Mouse (Mus musculus) kidney, postnatal 36 days (tissue): ENCODE data around the gene Kdm2a.

Experiments
- DNase-seq, 2 experiments: peaks; one replicate each; pipeline ENCODE4 v3.0.0; 2021 to 2022; ENCODE audit warnings: mixed read lengths in 2 of 2

The Kdm2a gene

DNA sequence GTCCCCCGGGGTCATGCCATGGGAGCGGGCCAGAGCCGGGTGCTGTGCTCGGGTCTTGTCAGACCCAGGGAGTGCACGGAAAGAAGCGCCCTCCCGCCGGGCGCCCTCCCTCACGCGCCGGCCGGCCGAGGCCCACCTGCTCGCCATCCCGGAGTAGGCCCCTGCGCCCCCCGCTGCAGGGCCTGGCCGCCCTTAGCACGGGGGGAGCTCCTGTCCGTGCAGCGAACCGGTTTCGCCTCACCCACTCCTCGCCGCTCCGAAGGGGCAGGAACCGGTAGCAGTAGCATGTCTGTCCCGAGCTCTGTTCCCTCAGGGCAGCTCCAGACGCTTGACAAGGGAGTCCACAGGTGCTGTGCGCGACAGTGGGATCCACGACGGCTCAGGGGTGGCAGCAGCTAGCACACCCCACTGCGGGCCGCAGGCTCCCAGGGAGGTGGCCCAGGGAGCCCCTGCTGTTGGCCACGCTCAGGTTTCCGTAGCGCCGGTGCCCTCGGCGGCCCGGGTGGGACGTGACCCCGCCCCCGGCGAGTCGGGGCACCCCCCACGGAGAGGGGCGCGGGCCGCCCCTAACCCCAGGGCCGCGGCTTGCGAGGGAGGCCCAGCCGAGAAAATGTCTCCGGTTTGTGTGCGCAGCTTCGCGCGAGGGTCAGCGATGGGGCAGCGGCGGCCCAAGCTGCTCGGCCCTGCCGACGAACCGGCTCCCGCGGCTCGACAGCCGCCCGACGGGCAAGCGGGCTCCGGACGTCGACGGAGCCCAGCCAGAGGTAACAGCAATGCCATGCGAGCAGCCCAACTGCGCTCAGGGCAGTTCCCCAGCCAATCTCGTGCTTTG is at the start of gene Kdm2a:
Kdm2a (minus strand) TSS at position 488 of the 832 bp plus-strand sequence.
- DNase-seq: peak; percentile 37 to 67

DNA sequence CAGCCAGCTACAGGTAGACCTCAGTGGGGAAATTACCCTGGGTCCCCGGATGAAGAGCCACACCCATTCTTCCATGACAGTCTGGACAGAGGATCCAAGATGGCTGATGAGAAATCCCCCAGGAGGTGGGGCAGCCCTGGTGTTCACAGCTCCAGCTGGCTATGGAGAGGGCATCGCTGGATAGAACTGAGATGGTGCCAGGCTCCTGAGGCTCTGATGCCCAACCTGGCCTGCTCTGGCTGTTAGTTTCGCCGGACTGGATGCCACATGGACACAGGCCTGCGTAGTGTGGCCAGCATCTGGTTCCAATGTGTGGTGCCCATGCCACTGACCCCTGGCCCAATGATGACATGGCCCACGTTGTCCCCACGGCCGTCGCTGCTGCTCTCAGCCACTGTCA is 49.4 kb upstream of the Kdm2a start:
- no peak for DNase-seq

DNA sequence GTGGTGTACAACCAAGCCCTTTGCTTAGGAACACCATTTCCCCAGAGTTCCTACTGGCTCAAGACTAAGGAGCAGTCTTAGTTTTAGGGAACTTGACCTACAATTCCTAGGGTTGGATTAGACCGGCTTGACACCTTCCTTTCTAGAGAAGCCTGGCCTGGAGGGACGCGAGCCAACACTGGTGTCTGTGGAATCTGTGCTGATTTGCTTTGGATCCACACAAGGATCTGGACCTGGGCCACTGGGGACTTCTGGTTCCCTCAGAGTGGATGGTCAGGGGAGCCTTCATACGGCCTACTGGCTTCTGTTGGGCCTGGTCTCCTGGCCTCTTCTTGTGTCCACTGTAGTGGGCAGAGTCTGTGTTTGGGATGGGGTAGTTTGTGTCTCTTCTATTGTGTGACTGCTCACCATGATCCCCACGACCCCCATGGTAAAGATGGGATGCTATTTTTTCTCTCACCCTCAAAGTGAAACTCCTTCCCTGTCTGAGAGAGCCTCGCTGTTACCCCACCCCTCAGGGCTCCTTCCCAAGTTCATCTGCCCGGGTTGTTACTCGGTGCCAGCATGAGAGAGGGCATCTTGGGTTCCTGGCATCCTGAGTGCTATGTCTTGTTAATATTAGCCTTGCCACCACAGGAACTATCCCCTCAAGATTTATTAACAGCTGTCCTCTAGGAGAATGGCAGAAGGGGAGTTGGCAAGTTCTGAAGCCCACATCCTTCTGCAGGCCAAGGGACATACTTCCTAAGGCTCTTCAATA is 48.8 kb upstream of the Kdm2a start:
- DNase-seq: no peak

DNA sequence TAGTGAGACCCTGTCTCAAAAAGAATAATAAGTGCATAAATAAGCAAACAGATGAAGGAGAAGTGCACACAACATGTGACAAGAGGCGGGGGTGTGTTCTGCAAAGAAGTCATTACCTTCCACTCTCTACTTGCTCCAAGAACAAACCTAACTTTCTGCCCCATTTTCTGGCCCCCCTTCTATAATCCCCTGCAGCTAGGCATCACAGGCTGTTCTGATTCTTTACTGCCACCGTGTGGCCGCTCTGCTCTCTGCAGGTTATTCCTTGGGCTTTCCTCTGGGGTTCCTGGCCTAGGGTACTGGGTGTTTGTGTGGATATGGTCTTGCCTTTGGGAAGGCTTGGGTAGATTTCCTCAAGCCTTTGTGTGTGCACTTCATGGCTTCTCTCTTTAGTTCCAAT is 44.3 kb upstream of the Kdm2a start:
- DNase-seq: peak; percentile 82 to 88

DNA sequence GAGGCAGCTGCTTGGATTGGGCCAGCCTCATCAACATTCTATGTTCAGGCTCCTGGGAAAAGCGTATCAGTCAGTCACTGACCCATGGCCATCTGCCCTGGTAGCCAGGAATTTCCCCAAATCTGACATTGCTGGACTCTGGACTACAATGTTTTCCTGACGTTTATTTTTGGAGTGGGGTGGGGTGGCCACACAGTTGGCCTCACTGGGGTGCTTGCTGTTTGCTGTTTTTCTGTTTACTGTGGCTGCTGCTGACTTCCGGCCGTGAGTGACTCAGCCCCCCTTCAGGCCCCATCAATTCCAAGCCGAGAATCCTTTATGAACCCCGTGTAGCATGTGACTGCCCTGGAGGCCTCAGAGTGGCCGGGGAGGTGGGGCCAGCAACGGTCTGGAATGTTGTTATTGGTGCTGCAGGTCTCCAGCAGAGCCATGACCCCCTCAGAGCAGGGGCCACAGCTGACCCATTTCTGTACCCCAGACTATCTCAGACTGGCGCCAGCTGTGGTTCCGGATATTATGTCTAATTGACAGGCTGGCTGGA is 43.6 kb upstream of the Kdm2a start:
- peak; percentile 81 to 89 for DNase-seq

DNA sequence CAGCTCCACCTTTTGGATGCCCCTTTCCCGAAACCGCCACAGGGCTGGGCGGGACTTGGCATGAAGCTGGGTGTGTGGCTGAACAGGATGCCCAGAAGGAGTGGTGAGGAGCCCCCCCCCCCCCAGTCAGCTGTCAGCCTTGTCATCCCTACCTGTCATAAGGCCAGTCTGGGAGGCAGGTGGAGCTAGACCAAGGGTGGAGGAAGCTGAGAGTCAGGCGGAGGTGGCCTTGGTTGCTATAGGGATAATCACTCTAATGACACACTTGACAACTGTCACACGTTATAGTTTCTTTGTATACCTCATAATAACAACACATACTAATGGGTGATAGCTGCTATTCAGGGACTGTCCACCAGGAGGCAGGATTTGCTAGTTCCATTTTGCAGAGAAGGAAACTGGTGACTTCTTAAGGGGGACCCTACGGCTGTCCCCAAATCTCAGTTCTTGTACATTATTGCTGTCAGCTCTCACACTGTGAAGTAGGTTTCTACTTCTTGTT is 43.1 kb upstream of the Kdm2a start:
- DNase-seq: peak in 1 of 2 experiments; percentile 75

DNA sequence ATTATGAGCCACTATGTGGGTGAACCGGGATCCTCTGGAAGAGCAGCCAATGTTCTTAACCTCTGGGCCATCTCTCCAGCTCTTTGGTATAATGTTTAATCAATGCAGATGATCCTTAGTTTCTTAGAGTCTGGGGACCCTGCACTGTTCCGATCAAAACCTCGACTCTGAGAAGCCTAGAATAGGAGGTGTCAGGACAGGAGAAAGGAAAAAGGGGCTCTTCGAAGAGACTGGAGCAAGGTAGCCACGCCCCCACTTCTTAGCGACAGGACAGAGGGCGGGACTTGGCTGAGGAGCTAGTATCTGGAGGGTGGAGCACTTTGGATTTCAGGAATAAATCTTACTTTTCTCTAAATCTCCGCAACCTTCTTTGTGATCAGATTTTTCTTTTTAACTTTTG is 42.1 kb upstream of the Kdm2a start:
- peak; percentile 79 to 89 for DNase-seq

DNA sequence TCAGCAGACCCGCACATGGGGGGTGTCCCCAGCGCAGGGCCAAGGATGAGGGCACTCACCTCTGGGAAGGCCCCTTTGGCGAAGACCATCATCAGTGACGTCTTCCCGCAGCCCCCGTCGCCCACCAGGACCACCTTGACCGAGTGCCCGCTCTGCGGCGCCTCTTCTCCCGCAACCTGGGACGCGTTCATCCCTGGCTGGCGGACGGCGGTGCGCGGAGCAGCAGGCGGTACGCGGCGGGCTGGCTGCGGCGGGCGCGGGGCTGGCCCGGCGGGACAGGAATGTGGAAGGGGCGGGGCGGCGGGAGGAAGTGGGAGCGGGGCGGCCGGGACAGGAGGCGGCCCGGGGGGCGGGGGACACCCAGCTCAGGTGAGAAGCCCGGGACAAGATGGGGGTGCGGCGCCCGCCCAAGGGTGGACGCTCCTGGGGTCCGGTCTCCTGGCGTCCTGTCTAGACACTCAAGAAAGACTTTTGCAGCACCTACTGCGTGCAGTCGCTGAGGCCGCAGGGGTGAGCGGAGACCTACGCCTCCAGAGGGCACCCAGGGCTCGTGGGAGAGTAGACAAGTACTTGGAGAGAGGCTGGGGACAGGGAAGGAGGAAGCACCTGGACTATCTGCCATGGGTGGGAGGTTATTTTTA is 41.2 kb upstream of the Kdm2a start, which contains the start of gene Rhod:
Rhod (minus strand) TSS at position 272 of the 641 bp plus-strand sequence.
- DNase-seq: peak; percentile 76 to 94

DNA sequence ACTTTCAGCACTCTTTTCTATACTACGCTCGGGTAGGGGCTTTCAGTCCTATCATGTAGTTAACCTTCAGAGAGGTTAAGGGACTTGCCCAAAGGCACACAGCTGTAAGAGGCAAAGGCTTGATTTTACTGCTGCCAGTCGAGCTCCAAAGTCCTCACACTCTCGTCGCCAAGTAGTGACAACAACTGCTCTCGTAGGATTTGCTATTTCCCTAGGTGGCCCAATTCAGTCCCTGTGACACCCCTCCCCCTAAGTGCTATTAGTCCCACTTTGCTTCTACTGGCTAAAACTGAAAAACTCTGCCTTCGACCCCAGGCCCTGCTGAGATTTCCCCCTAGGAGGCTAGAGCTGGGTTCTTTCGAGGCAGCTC is 40.7 kb upstream of the Kdm2a start:
- DNase-seq: no peak

DNA sequence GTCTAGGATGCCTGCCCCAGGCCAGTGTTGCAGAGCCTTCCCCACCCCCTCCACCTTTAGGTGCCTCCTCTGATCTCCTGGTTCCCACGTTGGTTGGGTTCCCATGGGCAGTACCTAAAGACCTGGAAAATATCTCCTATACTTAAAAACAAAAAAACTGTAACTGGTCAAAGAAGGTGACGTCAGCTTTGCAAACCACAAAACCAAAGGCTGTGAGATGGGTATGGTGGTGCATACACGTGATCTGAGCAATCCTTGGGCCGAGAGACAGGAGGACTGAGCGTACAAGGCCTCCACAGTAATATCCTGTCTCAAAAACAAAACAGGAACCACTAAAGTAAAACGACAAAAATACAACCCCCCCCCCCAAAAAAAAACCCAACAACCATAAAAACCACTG is 39.8 kb upstream of the Kdm2a start:
- DNase-seq: no peak

DNA sequence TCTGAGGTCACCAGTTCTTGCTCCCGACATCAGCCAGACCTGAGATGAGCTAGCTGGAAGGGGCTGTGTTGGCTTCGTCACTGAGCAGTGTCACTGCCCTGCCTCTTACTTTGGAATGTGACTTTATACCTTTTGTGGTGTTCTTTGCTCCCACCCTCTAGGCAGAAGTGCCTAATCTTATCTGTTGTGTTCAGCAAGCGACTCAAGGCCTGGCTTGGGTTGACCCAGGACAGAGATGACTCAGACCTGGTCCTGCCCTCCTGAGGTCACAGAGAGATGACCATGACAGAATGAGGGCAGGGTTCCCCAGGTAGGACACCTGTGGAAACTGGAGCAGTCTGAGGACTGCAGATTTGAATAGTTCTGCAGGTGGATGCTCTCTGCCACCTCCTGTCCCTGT is 38.2 kb upstream of the Kdm2a start:
- DNase-seq: no peak

DNA sequence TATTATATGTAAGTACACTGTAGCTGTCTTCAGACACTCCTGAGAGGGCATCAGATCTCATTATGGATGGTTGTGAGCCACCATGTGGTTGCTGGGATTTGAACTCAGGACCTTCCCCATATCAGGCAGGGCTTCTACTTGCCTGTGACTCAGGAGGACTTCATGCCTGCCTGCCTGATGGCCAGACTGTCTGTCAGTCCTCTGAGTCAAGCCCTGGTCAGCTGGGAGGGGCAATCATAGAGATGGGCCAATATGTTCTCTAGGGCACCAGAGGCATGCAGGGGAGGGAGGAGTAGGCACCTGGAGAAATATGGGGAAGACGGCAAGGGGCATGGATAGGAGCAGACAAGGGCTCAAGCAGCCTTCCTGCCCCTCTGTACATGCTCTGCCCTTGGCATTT is 36.9 kb upstream of the Kdm2a start:
- DNase-seq: no peak

DNA sequence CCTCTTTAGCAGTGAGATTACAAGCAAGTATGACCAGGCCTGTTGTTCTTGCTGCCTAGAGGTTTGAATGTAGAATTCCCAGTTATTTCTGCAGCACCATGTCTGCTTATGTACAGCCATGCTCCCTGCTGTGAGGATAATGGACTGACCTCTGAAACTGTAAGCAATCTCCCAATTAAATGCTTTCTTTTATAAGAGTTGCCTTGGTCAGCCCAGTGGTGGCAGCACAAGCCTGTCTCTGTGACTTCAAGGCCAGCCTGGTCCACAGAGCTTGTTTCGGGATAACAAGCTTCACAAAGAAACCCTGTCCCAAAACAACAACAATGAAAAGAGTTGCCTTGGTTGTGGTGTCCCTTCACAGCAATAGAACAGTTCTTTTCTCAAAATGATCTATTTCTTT is 35.7 kb upstream of the Kdm2a start:
- no peak for DNase-seq

DNA sequence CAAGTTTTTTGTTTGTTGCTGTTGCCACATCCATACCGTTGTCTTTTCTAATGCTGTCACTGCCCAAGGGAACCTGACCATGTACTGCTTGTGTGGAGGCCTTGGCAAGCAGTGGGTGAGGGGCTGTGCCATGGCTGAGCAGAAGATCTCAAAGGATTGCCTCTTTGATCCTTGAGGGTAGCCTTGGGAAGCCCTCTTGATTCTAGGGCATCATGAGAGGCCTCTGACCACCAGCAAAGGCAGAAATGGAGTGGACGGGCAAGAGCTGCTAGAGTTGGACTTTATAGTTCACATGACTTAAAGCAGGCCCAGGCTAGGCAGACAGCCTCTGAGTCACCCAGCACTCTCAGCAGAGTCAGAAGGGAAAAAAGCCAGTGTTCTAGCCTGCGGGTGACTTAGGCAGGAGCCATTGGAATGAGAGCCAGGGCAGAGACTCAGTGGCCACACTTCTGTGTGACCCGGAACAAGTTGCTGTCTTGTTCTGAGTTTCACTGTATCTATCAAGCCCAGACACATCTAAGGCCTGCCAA is 32.1 kb upstream of the Kdm2a start:
- no peak for DNase-seq

DNA sequence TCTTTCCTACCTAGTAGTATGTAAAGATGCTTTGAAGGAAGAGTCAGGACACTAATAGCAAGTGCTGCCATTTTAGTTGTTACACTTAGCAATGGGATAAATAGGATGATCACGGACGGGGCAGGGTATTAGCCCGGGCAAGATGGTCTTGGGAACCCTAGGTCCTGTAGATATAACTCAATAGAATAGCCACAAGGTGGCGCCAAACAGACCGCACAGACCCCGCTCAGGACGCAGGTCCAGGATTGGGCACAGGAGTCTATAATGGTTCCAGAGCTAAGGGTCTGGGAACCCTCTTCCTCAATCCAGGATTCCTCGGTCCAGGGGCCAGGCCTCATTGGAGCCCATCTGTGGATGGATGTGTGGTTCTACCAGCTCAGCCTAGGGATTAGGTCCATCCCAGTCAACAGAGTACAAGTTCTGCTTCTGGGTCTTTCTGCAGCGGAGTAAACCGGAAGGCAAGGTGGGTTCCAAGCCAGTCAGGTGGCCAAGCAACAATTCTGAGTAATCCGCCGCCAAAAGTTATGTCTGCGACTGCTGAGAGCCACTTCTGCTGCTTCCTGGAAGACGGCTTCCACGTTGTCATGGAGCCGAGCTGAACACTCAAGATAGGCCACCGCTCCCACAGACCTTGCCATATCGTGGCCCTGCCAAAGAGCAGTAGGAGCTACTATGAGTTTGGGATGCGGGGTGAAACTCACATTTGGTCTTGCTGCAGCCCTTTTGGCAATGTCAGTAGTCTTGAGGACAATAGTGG is 27.7 kb upstream of the Kdm2a start:
- DNase-seq: peak; percentile 56 to 72

DNA sequence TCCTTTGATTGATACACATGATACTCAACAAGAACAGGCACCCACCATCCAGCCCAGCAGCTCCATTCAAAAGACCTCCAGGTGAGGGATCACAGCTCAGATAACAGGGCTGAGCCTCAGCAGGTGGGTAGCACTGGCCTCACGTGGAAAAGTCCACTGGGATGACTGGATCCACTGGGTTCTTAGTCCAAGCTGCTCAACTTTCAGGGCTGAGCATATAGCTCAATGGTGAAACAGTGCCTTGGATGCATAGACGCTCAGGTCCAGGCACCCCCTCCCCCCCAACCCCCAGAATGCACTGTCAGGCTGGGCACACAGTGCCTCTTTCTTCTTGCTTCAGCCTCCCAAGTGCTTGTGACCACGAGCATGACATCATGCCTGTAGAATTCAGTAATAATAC is 24.9 kb upstream of the Kdm2a start:
- no peak for DNase-seq

DNA sequence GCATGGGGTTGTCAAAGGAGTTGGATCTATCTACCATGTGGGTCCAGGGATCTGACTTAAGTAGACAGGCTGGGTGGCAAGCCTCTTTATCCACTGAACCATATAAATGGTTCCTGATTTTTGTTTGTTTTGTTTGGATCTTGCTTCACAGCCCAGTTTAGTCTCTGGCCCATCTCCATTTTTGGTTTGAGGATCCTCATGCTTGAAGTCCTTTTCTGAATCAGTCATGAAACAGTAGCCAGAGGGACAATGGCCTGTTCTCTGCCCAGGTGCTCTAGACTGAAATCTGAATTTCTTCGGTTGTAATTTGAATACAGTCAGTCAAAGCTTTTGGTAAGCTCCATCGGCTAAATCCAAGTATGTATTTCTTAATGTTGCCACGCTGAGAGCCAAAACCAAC is 24.5 kb upstream of the Kdm2a start:
- DNase-seq: no peak

DNA sequence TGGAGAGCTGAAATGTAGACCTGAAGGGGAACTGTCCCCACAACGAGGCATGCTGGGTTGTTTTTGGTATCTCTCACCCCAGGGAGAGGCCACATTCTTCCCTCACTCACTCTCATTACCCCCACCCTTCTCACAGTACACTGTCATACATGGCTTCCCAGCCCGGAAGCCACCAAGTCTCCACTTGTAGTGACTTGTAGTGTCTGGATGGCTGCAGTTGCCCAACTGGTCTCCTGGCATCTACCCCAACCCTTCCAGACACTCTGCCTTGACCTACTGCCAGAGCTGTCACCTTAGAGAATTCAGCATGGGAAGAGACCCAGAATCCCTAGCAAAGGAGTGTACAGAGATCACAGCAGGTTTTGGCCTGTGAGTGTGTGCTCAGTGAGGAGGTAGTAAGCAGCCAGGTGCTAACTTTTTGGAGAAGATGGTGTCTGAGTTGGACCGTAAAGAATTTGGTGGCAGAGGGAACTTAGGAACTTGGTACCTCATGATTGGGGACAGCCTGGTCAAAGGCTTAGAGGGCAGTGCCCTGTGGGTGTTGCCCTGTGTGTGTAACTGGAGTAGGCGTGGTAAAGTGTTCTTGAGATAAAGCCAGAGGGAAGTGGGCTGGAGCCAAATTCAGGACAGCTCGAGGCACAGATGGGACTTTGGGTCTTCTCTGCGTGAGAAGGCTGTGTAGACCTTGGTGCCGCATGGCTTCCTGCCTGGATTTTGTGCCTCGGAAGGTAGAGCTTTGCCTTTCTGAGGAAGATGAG is 22.2 kb upstream of the Kdm2a start:
- peak; percentile 31 to 52 for DNase-seq

DNA sequence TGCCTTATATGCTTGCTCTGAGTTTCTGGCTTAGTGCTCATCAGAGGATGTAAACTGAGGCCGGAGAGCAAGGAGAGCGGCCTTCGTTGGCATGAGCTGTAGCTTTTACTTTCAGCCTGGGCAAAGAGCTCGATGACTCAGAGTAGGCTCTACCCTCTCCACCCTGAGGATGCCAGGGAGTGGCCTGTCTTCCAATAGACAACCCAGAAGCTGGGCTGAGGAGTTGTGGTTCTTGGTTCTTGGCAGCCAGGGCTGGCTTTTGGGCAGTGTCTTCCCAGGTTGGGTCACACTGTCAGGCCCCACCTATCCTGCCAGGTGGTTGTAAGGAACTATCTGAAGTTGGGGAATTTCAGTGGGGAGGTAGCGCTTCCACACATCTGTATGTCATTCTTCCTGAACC is 21.6 kb upstream of the Kdm2a start:
- no peak for DNase-seq

DNA sequence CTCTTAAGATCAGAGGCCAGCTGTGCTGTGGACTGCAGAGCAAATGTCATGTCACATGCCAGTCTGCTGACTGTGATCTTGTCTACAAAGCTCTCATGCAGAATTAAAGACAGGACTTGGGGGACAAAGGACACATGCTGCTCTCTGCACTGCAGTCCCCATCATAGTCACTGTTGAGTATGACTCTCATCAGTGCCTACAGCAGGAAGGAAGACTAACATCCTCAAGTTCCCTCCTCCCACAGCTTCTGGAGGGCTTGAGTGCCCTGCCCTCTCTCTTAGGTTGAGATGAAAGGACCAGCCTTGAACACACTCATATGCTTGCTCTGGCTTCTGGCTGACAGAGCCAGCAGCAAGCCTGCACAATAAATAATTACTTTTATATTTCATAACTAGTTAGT is 19.6 kb upstream of the Kdm2a start:
- DNase-seq: no peak

DNA sequence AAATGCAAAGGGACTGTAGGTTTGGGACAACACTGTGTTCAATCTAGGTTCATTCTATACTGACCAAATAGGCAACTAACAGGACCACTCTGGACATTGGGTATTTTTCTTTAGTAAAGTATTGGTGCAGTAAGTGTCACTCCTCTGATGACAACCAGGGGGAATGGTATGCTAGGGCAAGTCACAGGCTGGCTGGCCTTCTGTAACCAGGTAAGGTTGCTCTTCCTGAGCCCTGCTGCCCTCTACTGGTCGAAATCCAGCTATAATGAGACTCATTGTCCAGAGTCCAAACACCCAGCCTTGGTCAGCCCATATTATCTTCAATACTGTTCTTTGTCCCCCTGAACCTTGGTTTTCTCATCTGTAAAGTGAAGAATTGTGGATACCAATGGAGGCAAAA is 19.1 kb upstream of the Kdm2a start:
- peak; percentile 86 to 93 for DNase-seq
